Mouse (Mus musculus) ES-Bruce4 (cell line): Measurements from ENCODE around the gene Zfp940.

ENCODE experiments used
- CTCF ChIP-seq: IDR thresholded peaks from one replicate; pipeline ENCODE4 v1.8.1; 2011; ENCODE audit warnings: low read depth, low read length
- EP300 ChIP-seq: IDR thresholded peaks from 2 replicates; pipeline ENCODE4 v1.6.1; 2011; ENCODE audit warnings: low read depth, low read length; ENCODE audit not compliant: insufficient read depth
- POLR2A ChIP-seq: IDR thresholded peaks from one replicate; pipeline ENCODE4 v1.8.1; 2011; ENCODE audit warnings: low read length; ENCODE audit not compliant: insufficient read depth

DNA sequence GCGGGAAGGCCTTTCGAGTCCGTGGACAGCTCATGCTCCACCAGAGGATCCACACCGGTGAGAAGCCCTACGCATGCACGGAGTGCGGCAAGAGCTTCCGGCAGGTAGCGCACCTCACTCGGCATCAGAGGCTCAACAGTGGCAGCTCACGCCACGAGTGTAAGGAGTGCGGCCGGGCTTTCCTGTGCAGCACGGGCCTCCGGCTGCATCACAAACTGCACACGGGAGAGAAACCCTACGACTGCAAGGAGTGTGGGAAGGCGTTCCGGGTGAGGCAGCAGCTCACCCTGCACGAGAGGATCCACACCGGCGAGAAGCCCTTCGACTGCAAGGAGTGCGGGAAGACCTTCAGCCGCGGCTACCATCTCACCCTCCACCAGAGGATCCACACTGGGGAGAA is 60.6 kb downstream of the Zfp940 start:
- TF ChIP-seq CTCF (no peak), EP300 (no peak), POLR2A (no peak)
